Mouse (Mus musculus): Measurements from ENCODE around the gene 4931429L15Rik.

DNA sequence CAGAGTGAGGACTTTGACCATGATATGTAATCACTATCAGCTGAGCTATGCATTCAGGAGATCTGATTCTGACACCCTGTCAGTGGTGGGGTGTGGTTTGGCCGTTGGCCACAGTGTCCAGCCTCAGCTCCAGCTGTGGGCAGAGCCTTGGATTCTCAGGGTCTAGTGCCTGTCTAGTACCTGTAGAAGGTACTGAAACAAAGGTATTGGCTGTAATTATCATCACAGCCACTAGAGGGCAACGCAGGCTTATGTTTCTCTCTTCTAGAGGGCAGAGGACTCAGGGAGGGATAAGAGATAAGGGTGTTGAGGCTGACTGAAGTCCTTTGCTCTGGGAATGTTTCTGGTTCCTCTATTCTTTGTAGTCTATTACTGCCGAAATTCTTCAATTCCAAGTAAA, 34.2 kb upstream of the 4931429L15Rik start:
- TF ChIP-seq POLR2A (IDR thresholded peaks at IDR 0.05; ENCODE audit: low read depth, low read length) = no peak
- TF ChIP-seq CTCF (IDR thresholded peaks at IDR 0.05; ENCODE audit: extremely low read depth, insufficient read depth, insufficient read length, insufficient replicate concordance) = peak; percentile 32; the same call in 1 of the 2 replicates
